Mouse (Mus musculus): ENCODE results near the gene Gm13290. TPM values are rescaled to one million over a fixed set of nuclear protein-coding genes. Genes with fewer than 3 reads are reported as not detected.
A peak's percentile ranks its signal among the peaks of the same experiment; 100 is the strongest.
"Not testable (repeated sequence)": the region's sequence is repeated elsewhere in the genome, so short reads cannot be mapped to it uniquely, and the experiment has no call there.

Gene Gm13290
- polyA plus RNA-seq (2016; fragmentation: Nextera tagmentation; extraction: Ambion mirVana): 0.37 TPM in 1 of 2 replicates, not detected in the other

DNA sequence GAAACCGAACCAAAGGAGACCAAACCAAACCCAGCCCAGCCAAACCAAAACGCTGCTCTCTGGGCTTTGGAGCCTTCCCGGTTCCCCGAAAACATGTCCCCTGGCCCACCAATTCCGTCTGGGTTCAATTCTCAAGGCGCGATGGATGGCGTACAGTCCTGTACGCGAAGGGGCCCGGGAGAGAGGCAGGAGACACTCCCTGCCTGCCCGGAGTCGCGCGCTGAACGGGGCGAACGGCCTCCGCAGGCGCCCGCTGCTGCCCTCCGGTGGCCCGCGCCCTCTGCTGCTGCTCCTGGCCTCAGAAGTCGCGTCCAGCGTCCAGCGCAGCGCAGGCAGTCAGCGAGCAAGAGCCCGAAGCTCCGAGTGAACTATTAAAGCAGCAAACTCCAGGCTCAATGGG, at the start of gene Gm13290:
Gm13290 (plus strand) TSS at position 301 of the 400 bp plus-strand sequence.
- no CpG with 5 or more reads among the region's 32 CpGs for WGBS
- ATAC-seq (ENCODE audit: insufficient number of reproducible peaks, insufficient read depth, low FRiP score, low TSS enrichment): not testable (repeated sequence)

DNA sequence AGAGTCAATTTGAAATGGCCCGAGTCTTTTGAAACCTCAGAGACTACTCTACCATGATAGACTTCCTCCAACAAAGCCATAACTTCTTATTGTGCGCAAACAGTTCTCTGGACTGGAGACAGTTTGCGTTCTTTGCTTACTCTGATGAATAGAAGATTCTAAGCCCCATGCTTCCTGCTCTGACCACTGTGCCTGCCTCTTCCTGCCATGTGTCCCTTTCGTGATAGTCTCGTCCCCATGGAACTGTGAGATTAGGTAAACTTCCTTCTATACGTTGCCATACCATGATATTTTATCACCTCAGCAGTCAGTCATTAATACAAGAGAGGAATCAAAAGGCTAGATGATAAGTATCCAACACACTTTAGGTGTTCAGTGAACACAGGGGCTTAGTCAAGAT, 46.9 kb upstream of the Gm13290 start:
- H3K4me2 ChIP-seq (replicated peaks): no peak overlapping the region
- H3K27ac ChIP-seq: no peak overlapping the region
- H3K4me3 ChIP-seq: no peak overlapping the region
- WGBS: 87% methylated on average over 6 of the region's 6 CpGs
- no peak for ATAC-seq (ENCODE audit: insufficient number of reproducible peaks, insufficient read depth, low FRiP score, low TSS enrichment)
- H3K9me3 ChIP-seq: no peaks in the 10 kb centered on the region
- no peaks in the 10 kb centered on the region for H3K4me1 ChIP-seq
- no peaks in the 10 kb centered on the region for H3K36me3 ChIP-seq
- no peaks in the 10 kb centered on the region for H3K27me3 ChIP-seq
- no peak overlapping the region for H3K9ac ChIP-seq

More for the DNA sequence above, at the start of gene Gm13290:
- H3K9ac ChIP-seq; H3K9me3 ChIP-seq; H3K4me1 ChIP-seq; H3K4me2 ChIP-seq (replicated peaks); H3K36me3 ChIP-seq; H3K27ac ChIP-seq; H3K4me3 ChIP-seq; H3K27me3 ChIP-seq: not testable (repeated sequence)

DNA sequence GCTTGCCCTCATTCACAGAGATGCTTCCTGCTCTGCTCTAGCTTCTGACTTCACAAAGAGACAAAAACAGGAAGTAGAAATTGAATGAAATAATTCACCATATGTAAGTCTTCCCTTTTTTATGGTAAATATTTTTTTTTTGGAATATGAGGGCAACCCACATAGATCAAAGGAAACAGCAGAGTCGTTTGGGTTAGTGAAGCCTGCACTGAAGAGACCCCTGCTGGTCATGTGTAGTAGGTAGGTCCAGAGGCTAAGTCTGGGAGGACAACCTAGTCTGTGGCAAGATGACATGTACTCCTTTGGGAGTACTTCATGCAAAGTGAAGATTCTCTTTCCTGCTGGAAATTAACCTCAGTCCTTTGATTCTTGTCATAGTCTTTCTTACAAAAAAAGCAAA, 46.3 kb upstream of the Gm13290 start:
- Histone ChIP-seq H3K27me3 (no peaks in the 10 kb centered on the region), H3K4me1 (no peaks in the 10 kb centered on the region), H3K36me3 (no peaks in the 10 kb centered on the region), H3K4me3 (no peak overlapping the region), H3K4me2 (replicated peaks) (no peak overlapping the region), H3K9me3 (no peaks in the 10 kb centered on the region), H3K27ac (no peak overlapping the region), H3K9ac (no peak overlapping the region)
- ATAC-seq (ENCODE audit: insufficient number of reproducible peaks, insufficient read depth, low FRiP score, low TSS enrichment): no peak
- 0% methylated on average over 1 of the region's 1 CpGs for WGBS

DNA sequence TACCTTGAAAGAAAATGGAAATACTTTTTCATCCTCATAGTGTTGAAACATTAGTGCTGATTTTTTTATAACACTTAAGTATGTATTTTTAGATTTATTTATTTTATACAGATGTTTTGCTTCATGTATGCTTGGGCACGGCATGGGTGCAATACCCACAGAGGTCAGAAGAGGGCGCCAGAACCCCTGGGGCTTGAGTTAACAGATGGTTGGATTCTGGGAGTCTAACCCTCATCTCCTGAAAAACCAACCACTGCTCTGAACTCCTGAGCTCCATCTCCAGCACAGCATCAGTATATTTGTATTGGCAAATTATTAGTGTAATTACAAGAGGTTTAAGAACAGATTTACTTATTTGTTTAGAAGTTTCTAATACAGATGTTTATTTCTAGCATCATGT, 35.2 kb upstream of the Gm13290 start:
- H3K4me2 ChIP-seq (replicated peaks): no peak overlapping the region
- ATAC-seq (ENCODE audit: insufficient number of reproducible peaks, insufficient read depth, low FRiP score, low TSS enrichment): no peak
- H3K27ac ChIP-seq: no peak overlapping the region
- H3K36me3 ChIP-seq: no peaks in the 10 kb centered on the region
- no peaks in the 10 kb centered on the region for H3K9me3 ChIP-seq
- H3K9ac ChIP-seq: no peak overlapping the region
- no peaks in the 10 kb centered on the region for H3K27me3 ChIP-seq
- H3K4me1 ChIP-seq: no peaks in the 10 kb centered on the region
- H3K4me3 ChIP-seq: no peak overlapping the region
- WGBS: 2% methylated on average over 2 of the region's 2 CpGs

DNA sequence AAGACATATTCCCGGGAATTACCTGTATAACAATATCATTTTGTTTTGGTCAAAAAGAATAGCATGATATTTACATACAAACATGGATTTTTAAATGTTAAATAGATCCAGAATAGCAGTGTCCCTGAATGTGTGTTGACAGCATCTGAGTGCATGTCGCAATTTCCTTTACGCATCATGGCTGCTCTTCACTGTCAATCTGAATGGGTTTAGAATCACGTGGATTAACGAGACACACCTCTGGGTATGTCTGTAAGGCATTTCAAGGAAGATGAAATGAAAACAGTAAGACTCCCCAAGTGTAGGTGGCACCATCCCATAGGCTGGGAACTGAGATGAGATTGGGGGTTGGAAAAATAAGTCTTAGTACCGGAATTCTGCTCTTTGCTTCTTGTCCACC, 34.6 kb upstream of the Gm13290 start:
- H3K9ac ChIP-seq: no peak overlapping the region
- no peaks in the 10 kb centered on the region for H3K9me3 ChIP-seq
- no peaks in the 10 kb centered on the region for H3K27me3 ChIP-seq
- H3K27ac ChIP-seq: no peak overlapping the region
- 86% methylated on average over 6 of the region's 6 CpGs for WGBS
- no peaks in the 10 kb centered on the region for H3K4me1 ChIP-seq
- no peak overlapping the region for H3K4me2 ChIP-seq (replicated peaks)
- no peaks in the 10 kb centered on the region for H3K36me3 ChIP-seq
- no peak overlapping the region for H3K4me3 ChIP-seq
- ATAC-seq (ENCODE audit: insufficient number of reproducible peaks, insufficient read depth, low FRiP score, low TSS enrichment): no peak

GRCm38 (mm10) chr4:88741426-88741825, 32.2 kb upstream of the Gm13290 start:
- Histone ChIP-seq H3K4me3 (no peak overlapping the region), H3K27ac (no peak overlapping the region), H3K4me1 (no peaks in the 10 kb centered on the region), H3K9me3 (no peaks in the 10 kb centered on the region), H3K4me2 (replicated peaks) (no peak overlapping the region), H3K36me3 (no peaks in the 10 kb centered on the region), H3K9ac (no peak overlapping the region), H3K27me3 (no peaks in the 10 kb centered on the region)
- WGBS: 89% methylated on average over 4 of the region's 4 CpGs
- ATAC-seq (ENCODE audit: insufficient number of reproducible peaks, insufficient read depth, low FRiP score, low TSS enrichment): no peak

GRCm38 (mm10) chr4:88742771-88743371, 30.8 kb upstream of the Gm13290 start:
- Histone ChIP-seq H3K4me1 (no peaks in the 10 kb centered on the region), H3K4me3 (no peak overlapping the region), H3K9ac (no peak overlapping the region), H3K27ac (no peak overlapping the region), H3K9me3 (no peaks in the 10 kb centered on the region), H3K4me2 (replicated peaks) (no peak overlapping the region), H3K36me3 (no peaks in the 10 kb centered on the region), H3K27me3 (no peaks in the 10 kb centered on the region)
- ATAC-seq (ENCODE audit: insufficient number of reproducible peaks, insufficient read depth, low FRiP score, low TSS enrichment): no peak
- 73% methylated on average over 7 of the region's 7 CpGs for WGBS

DNA sequence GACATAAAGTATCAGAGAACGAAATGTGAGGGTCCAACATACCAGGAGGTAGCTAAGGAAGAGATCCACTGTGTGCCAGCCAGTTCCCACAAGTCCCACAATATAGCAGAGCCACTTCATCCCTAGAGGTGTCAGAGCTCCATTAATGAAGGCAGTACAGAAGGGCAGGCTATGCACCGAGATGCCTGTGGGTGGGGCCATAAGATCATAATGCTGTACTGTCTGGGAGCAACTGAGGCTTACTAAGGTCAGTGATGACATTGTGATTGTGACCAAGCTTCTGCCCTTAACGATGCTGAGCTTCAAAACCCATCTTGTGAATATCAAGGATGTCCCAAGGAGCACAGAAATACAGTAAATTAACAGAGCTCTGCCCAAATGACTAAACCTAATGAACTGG, 29.4 kb upstream of the Gm13290 start:
- H3K27me3 ChIP-seq: no peaks in the 10 kb centered on the region
- H3K4me2 ChIP-seq (replicated peaks): no peak overlapping the region
- WGBS: 72% methylated on average over 3 of the region's 3 CpGs
- ATAC-seq (ENCODE audit: insufficient number of reproducible peaks, insufficient read depth, low FRiP score, low TSS enrichment): no peak
- H3K9ac ChIP-seq: no peak overlapping the region
- H3K4me1 ChIP-seq: no peaks in the 10 kb centered on the region
- H3K27ac ChIP-seq: no peak overlapping the region
- no peak overlapping the region for H3K4me3 ChIP-seq
- no peaks in the 10 kb centered on the region for H3K36me3 ChIP-seq
- H3K9me3 ChIP-seq: no peaks in the 10 kb centered on the region

GRCm38 (mm10) chr4:88749926-88750325, 23.7 kb upstream of the Gm13290 start:
- Histone ChIP-seq H3K4me2 (replicated peaks) (no peak overlapping the region), H3K27ac (no peak overlapping the region), H3K36me3 (no peaks in the 10 kb centered on the region), H3K4me1 (no peaks in the 10 kb centered on the region), H3K27me3 (no peaks in the 10 kb centered on the region), H3K4me3 (no peak overlapping the region), H3K9ac (no peak overlapping the region), H3K9me3 (no peaks in the 10 kb centered on the region)
- WGBS: 35% methylated on average over 6 of the region's 6 CpGs
- ATAC-seq (ENCODE audit: insufficient number of reproducible peaks, insufficient read depth, low FRiP score, low TSS enrichment): no peak

GRCm38 (mm10) chr4:88754818-88755340, 18.8 kb upstream of the Gm13290 start, which contains the start of gene Gm13271:
Gm13271 (plus strand) TSS chr4:88754868.
- H3K4me1 ChIP-seq; H3K36me3 ChIP-seq; H3K4me2 ChIP-seq (replicated peaks); H3K4me3 ChIP-seq; H3K9me3 ChIP-seq; H3K27me3 ChIP-seq; H3K9ac ChIP-seq; H3K27ac ChIP-seq; ATAC-seq (ENCODE audit: insufficient number of reproducible peaks, insufficient read depth, low FRiP score, low TSS enrichment): not testable (repeated sequence)
- WGBS: 75% methylated on average over 15 of the region's 15 CpGs

DNA sequence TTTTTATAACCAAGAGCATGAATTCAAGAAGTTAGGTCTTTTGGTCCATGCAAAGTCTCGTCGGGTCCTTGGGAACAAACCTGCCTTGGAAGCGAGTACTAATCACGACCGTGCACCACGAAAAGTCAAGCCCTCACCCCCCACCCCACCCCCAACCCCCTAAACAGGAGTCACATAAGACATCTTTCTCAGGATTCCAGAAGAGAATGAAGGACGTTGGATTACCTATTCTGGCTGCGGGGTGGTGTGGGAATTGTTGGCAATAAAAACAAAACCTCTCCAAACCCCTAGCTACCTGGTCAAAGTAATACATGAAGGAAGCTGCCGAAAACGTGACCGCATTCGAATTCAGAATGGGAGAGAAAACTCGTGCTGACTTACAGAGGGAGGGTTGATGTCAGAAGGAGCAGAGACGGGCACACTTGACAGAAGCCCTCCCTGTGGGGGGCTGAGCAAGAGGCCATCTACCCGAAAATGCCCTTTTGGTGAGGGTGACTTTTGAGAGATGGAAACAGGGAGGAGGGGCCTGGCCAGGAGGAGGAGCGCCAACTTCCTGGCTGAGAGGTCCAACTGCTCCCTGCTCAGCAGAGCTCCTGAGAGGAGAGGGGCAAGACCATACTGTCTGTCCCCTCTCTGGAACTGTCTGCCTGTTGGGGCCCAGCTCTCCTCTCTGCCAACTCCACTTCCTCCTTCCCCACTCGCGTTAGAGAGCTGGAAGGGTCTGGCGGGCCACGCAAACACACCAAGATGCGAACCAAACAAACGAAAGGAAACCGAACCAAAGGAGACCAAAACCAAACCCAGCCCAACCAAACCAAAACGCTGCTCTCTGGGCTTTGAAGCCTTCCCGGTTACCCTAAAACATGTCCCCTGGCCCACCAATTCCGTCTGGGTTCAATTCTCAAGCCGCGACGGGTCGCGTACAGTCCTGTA, 16.8 kb upstream of the Gm13290 start:
- not testable (repeated sequence) for H3K36me3 ChIP-seq; H3K9me3 ChIP-seq; H3K4me1 ChIP-seq; H3K27me3 ChIP-seq; ATAC-seq (ENCODE audit: insufficient number of reproducible peaks, insufficient read depth, low FRiP score, low TSS enrichment)
- Histone ChIP-seq H3K9ac (peak overlapping the region; percentile 48; the same call in 1 of the 2 replicates), H3K27ac (peak overlapping the region; percentile 91), H3K4me2 (replicated peaks) (peak overlapping the region; percentile 64), H3K4me3 (peak overlapping the region; percentile 43)
- 13% methylated on average over 28 of the region's 31 CpGs for WGBS

DNA sequence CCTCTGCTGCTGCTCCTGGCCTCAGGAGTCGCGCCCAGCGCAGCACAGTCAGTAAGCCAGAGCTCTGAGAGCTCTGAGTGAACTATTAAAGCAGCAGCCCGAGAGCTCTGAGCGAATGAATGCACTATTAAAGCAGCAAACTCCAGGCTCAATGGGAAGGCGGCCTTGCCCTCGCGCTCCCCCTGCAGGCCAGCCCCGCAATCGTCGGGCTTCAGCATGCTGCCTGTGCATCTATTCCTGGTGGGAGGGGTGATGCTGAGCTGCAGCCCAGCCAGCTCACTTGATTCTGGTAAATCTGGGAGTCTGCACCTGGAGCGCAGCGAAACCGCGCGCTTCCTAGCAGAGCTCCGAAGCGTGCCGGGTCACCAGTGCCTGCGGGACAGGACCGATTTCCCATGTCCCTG, 16.0 kb upstream of the Gm13290 start:
- Histone ChIP-seq H3K4me2 (replicated peaks) (peak overlapping the region; percentile 64), H3K9ac (peak overlapping the region; percentile 48; the same call in 1 of the 2 replicates), H3K4me3 (peak overlapping the region; percentile 43), H3K27ac (peak overlapping the region; percentile 91)
- not testable (repeated sequence) for H3K36me3 ChIP-seq, H3K4me1 ChIP-seq, H3K9me3 ChIP-seq, H3K27me3 ChIP-seq
- 0% methylated on average over 19 of the region's 21 CpGs for WGBS
- peak; percentile 100 for ATAC-seq (ENCODE audit: insufficient number of reproducible peaks, insufficient read depth, low FRiP score, low TSS enrichment)
